Mouse (Mus musculus): ENCODE data around the gene Arid3a. TPM values are rescaled to one million over a fixed set of nuclear protein-coding genes. Genes with fewer than 3 reads are reported as not detected.

Gene Arid3a
- total RNA-seq, 1 experiment: 16.3 TPM

DNA sequence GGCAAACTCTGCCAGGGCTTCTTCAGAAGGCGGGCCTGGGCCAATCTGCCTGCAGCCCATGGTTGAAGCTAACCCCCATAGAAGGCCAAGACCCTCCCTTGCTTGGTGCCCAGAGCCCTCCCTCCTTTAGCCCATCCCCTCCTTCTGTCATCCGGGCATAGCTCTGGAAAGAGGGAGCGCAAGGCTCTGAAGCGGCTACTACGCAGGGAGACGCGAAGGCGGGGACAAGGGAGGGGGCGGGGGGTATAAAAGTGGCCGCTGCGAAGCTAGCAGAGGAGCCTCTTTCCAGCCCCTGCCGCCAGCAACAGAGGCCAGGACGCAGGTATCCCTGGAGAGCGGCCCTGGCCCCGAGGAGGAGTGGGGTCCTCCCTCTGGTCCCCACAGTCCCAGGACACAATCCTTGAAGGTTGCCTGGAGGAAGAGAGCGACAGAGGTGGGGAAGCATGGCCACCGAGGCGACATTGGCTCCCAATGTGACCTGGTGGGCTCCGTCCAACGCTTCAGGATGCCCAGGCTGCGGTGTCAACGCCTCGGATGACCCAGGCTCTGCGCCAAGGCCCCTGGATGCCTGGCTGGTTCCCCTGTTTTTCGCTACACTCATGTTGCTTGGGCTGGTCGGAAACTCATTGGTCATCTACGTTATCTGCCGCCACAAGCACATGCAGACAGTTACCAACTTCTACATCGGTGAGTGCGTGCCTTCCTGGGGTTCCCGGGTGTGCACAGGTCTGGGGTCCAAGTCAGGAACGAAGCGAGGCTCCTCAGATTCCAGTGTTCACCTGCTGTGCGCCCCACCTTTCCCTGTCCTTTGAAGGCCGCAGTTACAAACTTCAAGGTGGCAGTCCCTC is 8.4 kb upstream of the Arid3a start:
- Histone ChIP-seq H3K4me3 (ENCODE audit: insufficient read depth in 1 of 2, low read depth in 1 of 2, low read length in 2 of 2, poor library complexity in 1 of 2, severe bottlenecking in 1 of 2) (peak overlapping the region in 1 of 2 experiments; percentile 13; a peak in 1 of 4 replicates), H3K9me3 (ENCODE audit: control insufficient read depth, insufficient read depth, low read depth, low read length) (no peaks in the 10 kb centered on the region), H3K36me3 (ENCODE audit: control insufficient read depth, insufficient read depth, low read length, poor library complexity, severe bottlenecking) (no peaks in the 10 kb centered on the region), H3K4me1 (ENCODE audit: control insufficient read depth in 2 of 2, insufficient read depth in 2 of 2, low read length in 2 of 2, poor library complexity in 1 of 2) (peaks cover 3 to 21% of the 10 kb centered on the region in 2 experiments; a peak in 2 of 4 replicates), H3K9ac (ENCODE audit: insufficient read depth, low read depth, low read length, poor library complexity, severe bottlenecking) (no peak overlapping the region), H3K27ac (ENCODE audit: insufficient read depth, low read depth, low read length, poor library complexity, severe bottlenecking) (no peak overlapping the region)
- no peak for DNase-seq (ENCODE audit: low read depth, low spot score)
- in situ Hi-C loops (cut with MboI; ENCODE audit: low sequenced_read_pairs in 2 of 2, unreplicated experiment in 2 of 2): no loop called here
- TF ChIP-seq ZNF384 (IDR thresholded peaks at IDR 0.05; ENCODE audit: low read depth, low read length) (no peak), MAFK (IDR thresholded peaks at IDR 0.05; ENCODE audit: insufficient read depth, low read depth, low read length) (no peak), ZC3H11A (IDR thresholded peaks at IDR 0.05; ENCODE audit: borderline replicate concordance, low read depth, low read length) (no peak), HCFC1 (IDR thresholded peaks at IDR 0.05; ENCODE audit: borderline replicate concordance, insufficient read depth, low read length) (no peak), CHD2 (IDR thresholded peaks at IDR 0.05; ENCODE audit: low read depth, low read length) (no peak)

DNA sequence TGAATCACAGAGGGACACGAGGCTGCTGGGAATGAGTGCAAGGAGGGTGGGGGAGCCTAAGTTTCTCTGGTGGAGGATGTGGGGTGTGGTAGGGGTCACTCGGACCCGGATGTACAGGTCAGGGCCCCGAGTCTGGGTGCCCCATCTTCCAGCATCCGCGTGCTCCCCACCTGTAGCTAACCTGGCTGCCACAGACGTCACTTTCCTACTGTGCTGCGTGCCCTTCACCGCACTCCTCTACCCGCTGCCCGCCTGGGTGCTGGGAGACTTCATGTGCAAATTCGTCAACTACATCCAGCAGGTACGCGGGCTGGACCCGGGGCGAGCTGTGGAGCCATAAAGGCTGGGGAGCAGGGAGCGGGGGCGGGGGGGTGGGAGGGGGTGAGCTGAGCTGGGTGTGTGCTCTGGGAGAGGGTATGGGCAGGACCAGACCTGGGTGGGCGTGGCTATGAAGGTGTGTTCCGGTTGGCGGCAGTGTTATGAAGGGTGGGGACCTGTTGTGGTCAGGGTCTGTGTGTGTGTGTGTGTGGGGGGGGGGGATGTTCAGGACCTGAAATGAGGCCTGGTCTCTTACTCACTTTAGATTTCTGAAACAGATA is 7.5 kb upstream of the Arid3a start:
- no peaks in the 10 kb centered on the region for H3K36me3 ChIP-seq (ENCODE audit: control insufficient read depth, insufficient read depth, low read length, poor library complexity, severe bottlenecking)
- DNase-seq (ENCODE audit: low read depth, low spot score): no peak
- no peak for TF ChIP-seq ZNF384 (IDR thresholded peaks at IDR 0.05; ENCODE audit: low read depth, low read length)
- TF ChIP-seq CHD2 (IDR thresholded peaks at IDR 0.05; ENCODE audit: low read depth, low read length): no peak
- TF ChIP-seq ZC3H11A (IDR thresholded peaks at IDR 0.05; ENCODE audit: borderline replicate concordance, low read depth, low read length): no peak
- TF ChIP-seq HCFC1 (IDR thresholded peaks at IDR 0.05; ENCODE audit: borderline replicate concordance, insufficient read depth, low read length): no peak
- no peak for TF ChIP-seq MAFK (IDR thresholded peaks at IDR 0.05; ENCODE audit: insufficient read depth, low read depth, low read length)
- in situ Hi-C loops (cut with MboI; ENCODE audit: low sequenced_read_pairs in 2 of 2, unreplicated experiment in 2 of 2): no loop called here
- no peak overlapping the region for H3K27ac ChIP-seq (ENCODE audit: insufficient read depth, low read depth, low read length, poor library complexity, severe bottlenecking)
- H3K4me3 ChIP-seq (ENCODE audit: insufficient read depth in 1 of 2, low read depth in 1 of 2, low read length in 2 of 2, poor library complexity in 1 of 2, severe bottlenecking in 1 of 2): peak overlapping the region in 1 of 2 experiments; percentile 61; a peak in 1 of 4 replicates
- H3K4me1 ChIP-seq (ENCODE audit: control insufficient read depth in 2 of 2, insufficient read depth in 2 of 2, low read length in 2 of 2, poor library complexity in 1 of 2): peaks cover 3 to 21% of the 10 kb centered on the region in 2 experiments; a peak in 2 of 4 replicates
- H3K9me3 ChIP-seq (ENCODE audit: control insufficient read depth, insufficient read depth, low read depth, low read length): no peaks in the 10 kb centered on the region
- no peak overlapping the region; the same call in 1 of the 2 replicates for H3K9ac ChIP-seq (ENCODE audit: insufficient read depth, low read depth, low read length, poor library complexity, severe bottlenecking)

DNA sequence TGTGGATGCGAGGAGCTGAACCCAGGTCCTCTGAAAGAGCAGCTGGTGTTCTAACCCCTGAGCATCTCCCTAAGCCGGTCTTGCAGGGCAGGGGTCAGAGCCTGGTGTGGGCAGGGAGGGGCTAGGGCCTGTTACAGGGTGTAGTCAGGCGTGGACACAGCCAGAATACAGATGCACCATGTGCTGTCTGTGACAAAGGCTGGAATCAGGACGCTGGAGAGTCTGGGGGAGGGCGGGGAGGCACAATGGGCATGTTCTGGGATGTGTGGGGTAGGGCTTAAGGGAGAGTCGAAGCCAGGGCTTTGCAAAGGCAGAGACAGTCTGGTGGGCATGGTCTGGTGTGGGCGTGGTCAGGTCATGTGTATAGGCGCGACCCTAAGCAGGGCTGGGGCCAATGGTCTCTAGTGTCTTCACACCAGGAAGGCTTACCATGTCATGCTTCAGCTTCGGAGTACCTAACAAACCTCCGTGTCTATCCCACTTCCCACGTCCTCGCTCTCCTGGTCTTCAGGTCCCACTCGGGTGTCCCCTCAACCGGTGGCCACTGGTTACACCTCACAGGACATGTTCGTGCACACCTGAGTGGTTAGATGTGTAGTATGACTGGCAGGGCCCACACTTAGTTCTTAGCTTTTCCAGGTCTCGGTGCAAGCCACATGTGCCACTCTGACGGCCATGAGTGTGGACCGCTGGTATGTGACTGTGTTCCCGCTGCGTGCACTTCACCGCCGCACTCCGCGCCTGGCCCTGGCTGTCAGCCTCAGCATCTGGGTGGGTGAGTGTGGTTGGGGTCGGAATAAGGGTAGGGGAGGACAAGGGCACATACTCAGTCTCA is 6.6 kb upstream of the Arid3a start:
- Histone ChIP-seq H3K9me3 (ENCODE audit: control insufficient read depth, insufficient read depth, low read depth, low read length) (no peaks in the 10 kb centered on the region), H3K4me3 (ENCODE audit: insufficient read depth in 1 of 2, low read depth in 1 of 2, low read length in 2 of 2, poor library complexity in 1 of 2, severe bottlenecking in 1 of 2) (peak overlapping the region; percentile 13 to 56; a peak in 2 of 4 replicates), H3K4me1 (ENCODE audit: control insufficient read depth in 2 of 2, insufficient read depth in 2 of 2, low read length in 2 of 2, poor library complexity in 1 of 2) (peaks cover 3 to 21% of the 10 kb centered on the region in 2 experiments; a peak in 2 of 4 replicates), H3K9ac (ENCODE audit: insufficient read depth, low read depth, low read length, poor library complexity, severe bottlenecking) (no peak overlapping the region), H3K36me3 (ENCODE audit: control insufficient read depth, insufficient read depth, low read length, poor library complexity, severe bottlenecking) (no peaks in the 10 kb centered on the region), H3K27ac (ENCODE audit: insufficient read depth, low read depth, low read length, poor library complexity, severe bottlenecking) (no peak overlapping the region)
- TF ChIP-seq CHD2 (IDR thresholded peaks at IDR 0.05; ENCODE audit: low read depth, low read length) (no peak), MAFK (IDR thresholded peaks at IDR 0.05; ENCODE audit: insufficient read depth, low read depth, low read length) (no peak), ZC3H11A (IDR thresholded peaks at IDR 0.05; ENCODE audit: borderline replicate concordance, low read depth, low read length) (no peak), ZNF384 (IDR thresholded peaks at IDR 0.05; ENCODE audit: low read depth, low read length) (no peak), HCFC1 (IDR thresholded peaks at IDR 0.05; ENCODE audit: borderline replicate concordance, insufficient read depth, low read length) (no peak)
- no peak for DNase-seq (ENCODE audit: low read depth, low spot score)
- in situ Hi-C loops (cut with MboI; ENCODE audit: low sequenced_read_pairs in 2 of 2, unreplicated experiment in 2 of 2): no loop called here

DNA sequence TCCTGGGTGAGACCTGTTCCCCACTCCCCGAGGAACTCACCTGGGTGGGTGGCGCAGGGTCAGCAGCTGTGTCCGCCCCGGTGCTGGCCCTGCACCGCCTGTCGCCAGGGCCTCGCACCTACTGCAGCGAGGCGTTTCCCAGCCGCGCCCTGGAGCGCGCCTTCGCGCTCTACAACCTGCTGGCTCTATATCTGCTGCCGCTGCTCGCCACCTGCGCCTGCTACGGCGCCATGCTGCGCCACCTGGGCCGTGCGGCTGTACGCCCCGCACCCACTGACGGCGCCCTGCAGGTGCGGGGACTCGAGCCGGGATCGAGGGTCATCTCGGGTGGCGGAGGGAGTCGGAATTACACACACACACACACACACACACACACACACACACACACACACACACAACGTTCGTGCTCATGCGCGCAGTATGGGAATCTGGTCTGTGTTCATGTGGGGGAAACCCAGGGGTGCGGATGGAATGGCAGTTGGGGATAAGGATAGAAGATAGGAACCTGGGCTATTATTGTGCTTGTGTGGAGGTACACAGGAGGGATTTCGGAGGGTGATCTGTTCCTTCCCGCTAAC is 5.8 kb upstream of the Arid3a start, which contains the start of gene R3hdm4:
TSS of gene R3hdm4 (minus strand) at position 251 of the 578 bp plus-strand sequence.
- no peak for DNase-seq (ENCODE audit: low read depth, low spot score)
- in situ Hi-C loops (cut with MboI; ENCODE audit: low sequenced_read_pairs in 2 of 2, unreplicated experiment in 2 of 2): no loop called here

More for the DNA sequence above, 5.8 kb upstream of the Arid3a start, which contains the start of gene R3hdm4:
- H3K9ac ChIP-seq (ENCODE audit: insufficient read depth, low read depth, low read length, poor library complexity, severe bottlenecking): peak within 1 kb of the TSS; percentile 45
- peaks cover 3 to 20% of the 10 kb centered on the region in 2 experiments; a peak in 2 of 4 replicates for H3K4me1 ChIP-seq (ENCODE audit: control insufficient read depth in 2 of 2, insufficient read depth in 2 of 2, low read length in 2 of 2, poor library complexity in 1 of 2)
- TF ChIP-seq ZC3H11A (IDR thresholded peaks at IDR 0.05; ENCODE audit: borderline replicate concordance, low read depth, low read length) (no peak), ZNF384 (IDR thresholded peaks at IDR 0.05; ENCODE audit: low read depth, low read length) (no peak), CHD2 (IDR thresholded peaks at IDR 0.05; ENCODE audit: low read depth, low read length) (no peak), MAFK (IDR thresholded peaks at IDR 0.05; ENCODE audit: insufficient read depth, low read depth, low read length) (no peak), HCFC1 (IDR thresholded peaks at IDR 0.05; ENCODE audit: borderline replicate concordance, insufficient read depth, low read length) (no peak)
- H3K27ac ChIP-seq (ENCODE audit: insufficient read depth, low read depth, low read length, poor library complexity, severe bottlenecking): no peak within 1 kb of the TSS
- no peaks in the 10 kb centered on the region for H3K9me3 ChIP-seq (ENCODE audit: control insufficient read depth, insufficient read depth, low read depth, low read length)
- H3K4me3 ChIP-seq (ENCODE audit: insufficient read depth in 1 of 2, low read depth in 1 of 2, low read length in 2 of 2, poor library complexity in 1 of 2, severe bottlenecking in 1 of 2): peak within 1 kb of the TSS; percentile 25 to 56
- H3K36me3 ChIP-seq (ENCODE audit: control insufficient read depth, insufficient read depth, low read length, poor library complexity, severe bottlenecking): no peaks in the 10 kb centered on the region
